Mouse (Mus musculus) cerebellum, adult 2 months (tissue): Measurements from ENCODE around the gene Efna3.

Experiments used
- CTCF ChIP-seq: fragments of 200-500 bp; IDR thresholded peaks from 2 replicates; pipeline ENCODE4 v1.5.1; 2011; ENCODE audit warnings: low read depth, mild to moderate bottlenecking, control low read depth, low read length, moderate library complexity, borderline replicate concordance; ENCODE audit not compliant: insufficient read depth
- POLR2A ChIP-seq: fragments of 200-500 bp; IDR thresholded peaks from 2 replicates; pipeline ENCODE4 v1.6.1; 2011; ENCODE audit warnings: low read length, control low read depth, borderline replicate concordance; ENCODE audit not compliant: insufficient read depth

DNA sequence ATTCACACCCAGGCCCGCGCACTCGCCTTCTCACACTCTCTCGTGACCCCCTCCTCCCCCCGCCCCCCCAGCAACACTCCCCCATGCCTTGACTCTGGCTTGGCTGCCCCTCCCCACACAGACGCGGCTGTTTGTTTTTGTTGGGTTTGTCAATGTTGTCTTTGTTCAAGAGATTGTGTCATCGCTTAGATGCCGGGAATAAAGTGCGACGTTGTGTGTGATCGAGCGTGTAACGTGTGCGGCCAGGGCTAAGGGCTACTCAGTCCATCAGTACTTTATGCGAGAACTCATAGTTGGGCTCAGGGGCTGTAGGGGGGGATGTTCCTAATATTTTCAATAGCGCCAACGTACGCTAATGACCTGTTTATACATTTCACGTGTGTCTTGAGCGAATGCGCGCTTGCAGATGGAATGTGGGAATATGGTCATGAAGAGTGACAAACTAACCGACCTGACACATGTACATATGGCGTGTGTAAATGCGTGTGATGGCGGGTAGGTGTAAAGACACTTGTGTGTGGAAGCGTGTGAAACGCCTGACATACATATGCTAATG, 42.6 kb downstream of the Efna3 start:
- TF ChIP-seq POLR2A, result no peak
- TF ChIP-seq CTCF, result no peak
